Mouse (Mus musculus) hindbrain, embryonic 15.5 days (tissue): ENCODE measurements around the gene Tial1. TPM values are rescaled to one million over a fixed set of nuclear protein-coding genes. Genes with fewer than 3 reads are reported as not detected.

ENCODE experiments used
- ATAC-seq: fragments of 200-750 bp; cut with Nextera tagmentation; 2 replicates; pipeline ENCODE4 v1.8.0; 2017; ENCODE audit warnings: low read depth, moderate number of reproducible peaks, moderate TSS enrichment; ENCODE audit not compliant: low FRiP score
- H3K27ac ChIP-seq: fragments of 300-500 bp; sonication (generic); replicated peaks from 2 replicates; pipeline ENCODE4 v1.5.1; 2015; ENCODE audit warnings: mild to moderate bottlenecking, inconsistent platforms
- H3K27me3 ChIP-seq: fragments of 300-500 bp; sonication (generic); 2 replicates; pipeline ENCODE4 v1.6.1; 2015; ENCODE audit warnings: control low read depth, inconsistent platforms
- H3K36me3 ChIP-seq: fragments of 300-500 bp; sonication (generic); 2 replicates; pipeline ENCODE4 v1.6.1; 2015; ENCODE audit warnings: control low read depth, inconsistent platforms
- H3K4me1 ChIP-seq: fragments of 300-500 bp; sonication (generic); replicated peaks from 2 replicates; pipeline ENCODE4 v1.6.1; 2015; ENCODE audit warnings: control low read depth, inconsistent platforms
- H3K4me2 ChIP-seq: fragments of 300-500 bp; sonication (generic); 2 replicates; pipeline ENCODE4 v1.6.1; 2015; ENCODE audit warnings: moderate library complexity, mild to moderate bottlenecking, inconsistent platforms
- H3K4me3 ChIP-seq: fragments of 300-500 bp; sonication (generic); 2 replicates; pipeline ENCODE4 v1.5.1; 2015; ENCODE audit warnings: mild to moderate bottlenecking, inconsistent platforms
- H3K9ac ChIP-seq: fragments of 300-500 bp; sonication (generic); 2 replicates; pipeline ENCODE4 v1.6.1; 2015; ENCODE audit warnings: inconsistent platforms
- H3K9me3 ChIP-seq: fragments of 300-500 bp; sonication (generic); 2 replicates; pipeline ENCODE4 v1.6.1; 2016; ENCODE audit warnings: control low read depth, inconsistent platforms
- WGBS: fragments of 180-500 bp; shearing (Covaris S2); methylation state at CpG from one replicate; pipeline ENCODE4 v1.1.7; 2015; 5-methylcytosine and 5-hydroxymethylcytosine counted together
- polyA plus RNA-seq: library from polyadenylated mRNA; unstranded; fragments of >200 nt; fragmentation: Nextera tagmentation; extraction: Ambion mirVana; gene quantifications from 2 replicates; pipeline ENCODE4 v1.2.1, GENCODE M21; 2015

Tial1 gene
- polyA plus RNA-seq, result 23.2 and 25.3 TPM in 2 replicates

- peak; percentile 99 for ATAC-seq
- under 1% methylated on average over 69 of the region's 69 CpGs for WGBS
Observed at GRCm38 (mm10) chr7:128461285-128462215, at the start of gene Tial1. Gene Tial1, minus strand, starts transcription at chr7:128461717.

GRCm38 (mm10) chr7:128504091-128504490 lies 42.6 kb upstream of the Tial1 start:
- Histone ChIP-seq H3K4me3 (no peak overlapping the region), H3K9me3 (no peaks in the 10 kb centered on the region), H3K27me3 (no peaks in the 10 kb centered on the region), H3K27ac (no peak overlapping the region), H3K4me2 (no peak overlapping the region), H3K4me1 (no peaks in the 10 kb centered on the region), H3K9ac (no peak overlapping the region), H3K36me3 (no peaks in the 10 kb centered on the region)
- ATAC-seq, result no peak
- WGBS, result 88% methylated on average over 6 of the region's 6 CpGs

More at GRCm38 (mm10) chr7:128461285-128462215, at the start of gene Tial1:
- H3K9me3 ChIP-seq, result no peaks in the 10 kb centered on the region
- no peaks in the 10 kb centered on the region for H3K27me3 ChIP-seq
- peak within 1 kb of the TSS; percentile 95 for H3K4me3 ChIP-seq
- H3K9ac ChIP-seq, result peak within 1 kb of the TSS; percentile 93
- H3K27ac ChIP-seq, result peak within 1 kb of the TSS; percentile 94
- no peaks in the 10 kb centered on the region for H3K36me3 ChIP-seq
- H3K4me1 ChIP-seq, result peaks cover 25% of the 10 kb centered on the region
- H3K4me2 ChIP-seq, result peak within 1 kb of the TSS; percentile 88

GRCm38 (mm10) chr7:128499801-128500200 lies 38.3 kb upstream of the Tial1 start:
- H3K4me2 ChIP-seq, result no peak overlapping the region
- H3K9me3 ChIP-seq, result no peaks in the 10 kb centered on the region
- WGBS, result 83% methylated on average over 6 of the region's 6 CpGs
- H3K27me3 ChIP-seq, result no peaks in the 10 kb centered on the region
- no peak overlapping the region for H3K9ac ChIP-seq
- no peak overlapping the region for H3K4me3 ChIP-seq
- no peaks in the 10 kb centered on the region for H3K36me3 ChIP-seq
- no peak overlapping the region for H3K27ac ChIP-seq
- no peak for ATAC-seq
- H3K4me1 ChIP-seq, result no peaks in the 10 kb centered on the region

GRCm38 (mm10) chr7:128494546-128494945 lies 33.0 kb upstream of the Tial1 start:
- ATAC-seq, result no peak
- no peaks in the 10 kb centered on the region for H3K36me3 ChIP-seq
- H3K4me1 ChIP-seq, result no peaks in the 10 kb centered on the region
- H3K27me3 ChIP-seq, result no peaks in the 10 kb centered on the region
- no peak overlapping the region for H3K4me3 ChIP-seq
- WGBS, result 93% methylated on average over 5 of the region's 5 CpGs
- no peaks in the 10 kb centered on the region for H3K9me3 ChIP-seq
- no peak overlapping the region for H3K4me2 ChIP-seq
- no peak overlapping the region for H3K9ac ChIP-seq
- no peak overlapping the region for H3K27ac ChIP-seq

GRCm38 (mm10) chr7:128488986-128489385 lies 27.5 kb upstream of the Tial1 start:
- Histone ChIP-seq H3K27me3 (no peaks in the 10 kb centered on the region), H3K27ac (no peak overlapping the region), H3K9me3 (no peaks in the 10 kb centered on the region; the same call in 1 of the 2 replicates), H3K4me2 (no peak overlapping the region), H3K9ac (no peak overlapping the region), H3K36me3 (no peaks in the 10 kb centered on the region), H3K4me3 (no peak overlapping the region), H3K4me1 (no peaks in the 10 kb centered on the region)
- ATAC-seq, result no peak
- 93% methylated on average over 3 of the region's 3 CpGs for WGBS

DNA sequence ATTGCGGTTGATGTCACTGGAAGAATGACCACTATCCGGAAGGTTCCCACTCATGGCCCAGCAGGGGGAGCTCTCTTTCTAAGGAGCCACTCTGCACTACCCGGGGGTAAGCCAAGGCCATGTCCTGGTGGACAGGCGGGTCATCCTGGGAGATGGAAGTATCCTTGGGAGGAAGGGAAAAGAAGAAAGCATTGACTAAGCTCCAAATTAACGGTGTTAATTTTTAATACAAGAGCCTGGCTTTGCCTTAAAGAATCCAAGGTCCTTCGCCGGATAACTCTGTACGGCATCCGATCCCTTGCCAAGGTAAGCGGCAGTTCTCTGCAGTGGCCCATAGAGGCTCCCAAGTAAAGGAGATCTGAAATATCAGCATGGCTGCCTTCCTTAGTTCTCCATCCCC lies 12.8 kb upstream of the Tial1 start:
- H3K9ac ChIP-seq, result no peak overlapping the region
- H3K36me3 ChIP-seq, result no peaks in the 10 kb centered on the region
- ATAC-seq, result peak; percentile 81
- no peak overlapping the region for H3K27ac ChIP-seq
- H3K27me3 ChIP-seq, result no peaks in the 10 kb centered on the region
- H3K4me2 ChIP-seq, result peak overlapping the region; percentile 46
- 31% methylated on average over 10 of the region's 10 CpGs for WGBS
- H3K4me1 ChIP-seq, result no peaks in the 10 kb centered on the region
- H3K4me3 ChIP-seq, result peak overlapping the region; percentile 25
- no peaks in the 10 kb centered on the region; the same call in 1 of the 2 replicates for H3K9me3 ChIP-seq

GRCm38 (mm10) chr7:128462406-128462805 lies 889 bp upstream of the Tial1 start:
- Histone ChIP-seq H3K36me3 (no peaks in the 10 kb centered on the region), H3K9ac (0 out of 2 replicates have a peak overlapping the region, but pooled peaks have one; percentile 32), H3K27ac (no peak overlapping the region; the same call in 1 of the 2 replicates), H3K9me3 (no peaks in the 10 kb centered on the region), H3K27me3 (no peaks in the 10 kb centered on the region), H3K4me2 (peak overlapping the region; percentile 62), H3K4me3 (peak overlapping the region; percentile 95; the same call in 1 of the 2 replicates), H3K4me1 (peaks cover 24% of the 10 kb centered on the region)
- WGBS, result 75% methylated on average over 5 of the region's 5 CpGs
- ATAC-seq, result no peak

DNA sequence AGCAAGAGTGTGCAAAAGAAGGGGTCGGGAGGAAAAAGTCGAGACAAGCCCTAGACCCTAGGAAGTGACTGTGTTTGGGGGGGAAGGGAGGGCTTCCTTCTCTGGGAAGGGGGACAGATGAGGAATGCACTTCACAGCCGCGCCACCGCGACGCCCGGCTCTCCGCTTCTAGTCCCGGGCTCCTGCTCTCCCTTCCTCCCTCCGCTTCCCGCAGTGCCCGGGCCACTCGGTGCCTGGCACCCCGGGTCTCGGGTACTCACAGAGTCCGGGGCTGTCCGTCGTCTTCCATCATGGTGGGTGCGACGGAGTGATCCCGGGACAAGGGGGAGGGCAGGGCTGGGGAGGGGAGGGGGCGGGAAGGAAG lies 670 bp downstream of the Tial1 start:
- H3K9me3 ChIP-seq, result no peaks in the 10 kb centered on the region
- WGBS, result under 1% methylated on average over 17 of the region's 23 CpGs

DNA sequence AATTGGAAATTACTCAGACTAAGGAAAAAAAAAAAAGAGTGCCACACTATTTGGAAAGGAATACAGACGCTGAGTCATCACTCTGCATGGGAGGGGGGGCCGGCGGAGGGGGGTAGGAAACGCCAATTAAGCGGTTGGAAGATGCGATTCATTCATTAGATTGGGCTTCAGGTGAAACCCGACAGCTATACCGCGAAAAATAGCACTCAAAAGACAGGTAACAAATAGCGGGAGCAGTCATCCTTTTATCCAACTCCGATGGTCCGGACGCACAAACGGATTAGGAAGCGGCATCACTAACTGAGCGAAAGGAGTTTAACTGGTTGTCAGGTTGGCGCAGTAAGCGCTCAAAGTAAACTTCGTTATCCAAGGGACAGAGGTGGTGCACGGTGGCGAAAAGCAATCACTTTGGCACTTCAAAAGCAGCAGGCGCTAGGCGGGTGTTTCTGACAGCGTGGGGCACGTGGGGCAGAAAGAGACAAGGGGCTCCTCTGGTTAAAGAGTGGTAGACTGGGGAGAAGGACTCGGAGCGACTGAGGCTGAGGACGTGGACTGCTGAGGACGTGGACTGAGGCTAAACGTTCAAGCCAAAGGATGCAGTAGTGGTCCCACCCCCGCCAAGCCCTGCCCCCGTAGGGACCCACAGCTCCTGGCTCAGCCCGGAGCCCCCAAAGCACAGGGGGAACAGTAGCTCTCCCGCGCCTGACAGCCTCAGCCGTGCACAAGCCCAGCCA lies 1.2 kb downstream of the Tial1 start:
- H3K4me3 ChIP-seq, result peak overlapping the region; percentile 95
- H3K27me3 ChIP-seq, result no peaks in the 10 kb centered on the region
- peak overlapping the region; percentile 88 for H3K4me2 ChIP-seq
- ATAC-seq, result no peak
- H3K4me1 ChIP-seq, result peaks cover 25% of the 10 kb centered on the region
- no peaks in the 10 kb centered on the region for H3K9me3 ChIP-seq
- peak overlapping the region; percentile 93 for H3K9ac ChIP-seq
- WGBS, result under 1% methylated on average over 36 of the region's 36 CpGs
- no peaks in the 10 kb centered on the region for H3K36me3 ChIP-seq
- peak overlapping the region; percentile 94 for H3K27ac ChIP-seq

More for the DNA sequence above, 670 bp downstream of the Tial1 start:
- peak overlapping the region; percentile 93 for H3K9ac ChIP-seq
- H3K4me1 ChIP-seq, result peaks cover 25% of the 10 kb centered on the region
- H3K4me3 ChIP-seq, result peak overlapping the region; percentile 95
- H3K27me3 ChIP-seq, result no peaks in the 10 kb centered on the region
- no peaks in the 10 kb centered on the region for H3K36me3 ChIP-seq
- H3K27ac ChIP-seq, result peak overlapping the region; percentile 94
- ATAC-seq, result peak; percentile 39
- peak overlapping the region; percentile 88 for H3K4me2 ChIP-seq

- Histone ChIP-seq H3K27ac (peak overlapping the region; percentile 94), H3K36me3 (no peaks in the 10 kb centered on the region), H3K4me1 (peaks cover 25% of the 10 kb centered on the region), H3K27me3 (no peaks in the 10 kb centered on the region), H3K9ac (peak overlapping the region; percentile 93), H3K4me2 (peak overlapping the region; percentile 88), H3K4me3 (peak overlapping the region; percentile 95), H3K9me3 (no peaks in the 10 kb centered on the region)
- WGBS, result 15% methylated on average over 4 of the region's 4 CpGs
- ATAC-seq, result no peak
Observed at GRCm38 (mm10) chr7:128459791-128460130, 1.8 kb downstream of the Tial1 start.

- Histone ChIP-seq H3K4me1 (peaks cover 25% of the 10 kb centered on the region), H3K27me3 (no peaks in the 10 kb centered on the region), H3K27ac (no peak overlapping the region), H3K9me3 (no peaks in the 10 kb centered on the region), H3K36me3 (peaks cover 13% of the 10 kb centered on the region), H3K9ac (no peak overlapping the region), H3K4me3 (no peak overlapping the region), H3K4me2 (no peak overlapping the region)
- no peak for ATAC-seq
Observed at GRCm38 (mm10) chr7:128458011-128458410, 3.5 kb downstream of the Tial1 start.

DNA sequence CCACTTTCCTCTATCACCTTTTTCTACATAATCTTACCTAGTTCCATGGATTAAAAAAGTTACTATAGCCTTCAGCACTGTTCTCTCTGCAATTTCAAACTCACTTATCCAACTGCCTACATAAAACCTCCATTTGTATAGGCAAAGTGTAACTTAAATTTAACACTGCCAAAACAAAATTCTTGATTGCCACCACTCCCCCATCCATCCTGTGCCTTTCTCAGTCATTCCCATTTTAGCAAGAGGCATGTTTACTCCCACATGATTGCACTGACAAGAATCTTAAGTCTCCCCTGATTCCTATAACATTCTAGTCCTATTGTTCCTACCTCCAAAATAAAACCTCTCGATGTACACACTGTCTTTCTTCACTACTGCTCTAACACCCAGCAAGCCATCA lies 8.8 kb downstream of the Tial1 start:
- no peak overlapping the region for H3K4me3 ChIP-seq
- H3K27ac ChIP-seq, result no peak overlapping the region
- H3K27me3 ChIP-seq, result no peaks in the 10 kb centered on the region
- no peak overlapping the region for H3K4me2 ChIP-seq
- H3K4me1 ChIP-seq, result peaks cover 5% of the 10 kb centered on the region
- 93% methylated on average over 1 of the region's 1 CpGs for WGBS
- H3K36me3 ChIP-seq, result peaks cover 26% of the 10 kb centered on the region
- no peak for ATAC-seq
- H3K9ac ChIP-seq, result no peak overlapping the region
- no peaks in the 10 kb centered on the region for H3K9me3 ChIP-seq
